Mouse (Mus musculus): Measurements from ENCODE around the gene Lrpprc.

DNA sequence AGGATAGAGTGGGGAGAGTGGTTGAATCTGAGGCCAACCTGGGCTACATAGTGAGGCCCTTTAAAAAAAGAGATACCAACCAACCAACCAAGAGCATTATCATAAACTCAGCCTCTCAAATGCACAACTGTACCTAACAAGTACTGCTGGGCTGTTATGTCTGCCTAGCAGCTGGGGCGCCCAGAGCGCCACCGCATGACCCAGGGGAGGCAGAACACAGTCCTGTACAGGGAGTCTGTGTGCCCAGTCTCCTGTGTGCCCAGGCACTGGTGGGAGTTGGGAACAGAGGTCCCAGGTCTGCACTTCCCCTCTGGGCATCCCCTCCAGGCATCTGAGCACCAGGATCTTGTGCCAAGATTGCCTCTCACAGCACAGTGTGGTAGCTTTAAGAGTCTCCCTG is 65.4 kb downstream of the Lrpprc start:
- no peak for TF ChIP-seq CTCF (IDR thresholded peaks at IDR 0.05; ENCODE audit: borderline replicate concordance, control insufficient read depth, extremely low read depth, insufficient read depth, low read length, poor library complexity)
- TF ChIP-seq POLR2A (IDR thresholded peaks at IDR 0.05; ENCODE audit: control insufficient read depth, extremely low read depth, insufficient read depth, low read length, poor library complexity): no peak

All from thymus, adult 2 months (tissue).